Mouse (Mus musculus) liver, embryonic 13.5 days (tissue): ENCODE measurements around the gene Susd4. TPM values are rescaled to one million over a fixed set of nuclear protein-coding genes. Genes with fewer than 3 reads are reported as not detected.

Source experiments
- ATAC-seq: fragments of 200-750 bp; cut with Nextera tagmentation; 2 replicates; pipeline ENCODE4 v1.8.0; 2017; ENCODE audit warnings: low read depth, mild to moderate bottlenecking, moderate number of reproducible peaks, moderate library complexity
- DNase-seq: peaks from one replicate; pipeline ENCODE4 v3.0.0; 2022
- H3K27ac ChIP-seq: fragments of 300-500 bp; sonication (generic); 2 replicates; pipeline ENCODE4 v1.5.1; 2015; ENCODE audit warnings: moderate library complexity, mild to moderate bottlenecking, inconsistent platforms
- H3K27me3 ChIP-seq: fragments of 300-500 bp; sonication (generic); 2 replicates; pipeline ENCODE4 v1.6.1; 2015; ENCODE audit warnings: mild to moderate bottlenecking, inconsistent platforms
- H3K36me3 ChIP-seq: fragments of 300-500 bp; sonication (generic); 2 replicates; pipeline ENCODE4 v1.6.1; 2015; ENCODE audit warnings: mild to moderate bottlenecking, inconsistent platforms
- H3K4me1 ChIP-seq: fragments of 300-500 bp; sonication (generic); replicated peaks from 2 replicates; pipeline ENCODE4 v1.6.1; 2015; ENCODE audit warnings: inconsistent platforms
- H3K4me2 ChIP-seq: fragments of 300-500 bp; sonication (generic); 2 replicates; pipeline ENCODE4 v1.6.1; 2015; ENCODE audit warnings: inconsistent platforms, mild to moderate bottlenecking, moderate library complexity
- H3K4me3 ChIP-seq: fragments of 300-500 bp; sonication (generic); replicated peaks from 2 replicates; pipeline ENCODE4 v1.5.1; 2015; ENCODE audit warnings: mild to moderate bottlenecking, inconsistent platforms
- H3K9ac ChIP-seq: fragments of 300-500 bp; sonication (generic); 2 replicates; pipeline ENCODE4 v1.6.1; 2015; ENCODE audit warnings: mild to moderate bottlenecking, inconsistent platforms
- H3K9me3 ChIP-seq: fragments of 300-500 bp; sonication (generic); replicated peaks from 2 replicates; pipeline ENCODE4 v1.6.1; 2016; ENCODE audit warnings: inconsistent platforms
- WGBS: fragments of 180-500 bp; shearing (Covaris S2); methylation state at CpG from one replicate; pipeline ENCODE4 v1.1.7; 2015; ENCODE audit not compliant: insufficient replicate concordance; 5-methylcytosine and 5-hydroxymethylcytosine counted together
- polyA plus RNA-seq: library from polyadenylated mRNA; unstranded; fragments of >200 nt; fragmentation: Nextera tagmentation; extraction: Ambion mirVana; gene quantifications from 2 replicates; pipeline ENCODE4 v1.2.1, GENCODE M21; 2015

The Susd4 gene
- polyA plus RNA-seq, 1 experiment from 2014 or later, result 1.6 TPM

GRCm38 (mm10) chr1:182861671-182862358, 98.2 kb downstream of the Susd4 start:
- Histone ChIP-seq H3K27ac (no peak overlapping the region), H3K9ac (no peak overlapping the region), H3K9me3 (no peaks in the 10 kb centered on the region), H3K36me3 (no peaks in the 10 kb centered on the region), H3K4me3 (no peak overlapping the region), H3K4me2 (no peak overlapping the region), H3K27me3 (no peaks in the 10 kb centered on the region), H3K4me1 (no peaks in the 10 kb centered on the region)
- DNase-seq (no peak), ATAC-seq (no peak)
- 41% methylated on average over 7 of the region's 7 CpGs for WGBS

- Histone ChIP-seq H3K4me3 (no peak overlapping the region), H3K27ac (no peak overlapping the region), H3K4me1 (no peaks in the 10 kb centered on the region), H3K9ac (no peak overlapping the region), H3K36me3 (no peaks in the 10 kb centered on the region), H3K9me3 (no peaks in the 10 kb centered on the region), H3K27me3 (no peaks in the 10 kb centered on the region), H3K4me2 (no peak overlapping the region)
- ATAC-seq, result no peak
- no peak for DNase-seq
- WGBS, result 71% methylated on average over 6 of the region's 6 CpGs
These were observed 99.7 kb downstream of the Susd4 start for GRCm38 (mm10) chr1:182863396-182863795.

- ATAC-seq (no peak), DNase-seq (no peak)
- Histone ChIP-seq H3K4me1 (no peaks in the 10 kb centered on the region), H3K9ac (no peak overlapping the region), H3K4me2 (no peak overlapping the region), H3K4me3 (no peak overlapping the region), H3K9me3 (peaks cover 10% of the 10 kb centered on the region; the same call in 1 of the 2 replicates), H3K36me3 (no peaks in the 10 kb centered on the region), H3K27me3 (no peaks in the 10 kb centered on the region), H3K27ac (no peak overlapping the region)
- 72% methylated on average over 3 of the region's 3 CpGs for WGBS
These were observed 104.2 kb downstream of the Susd4 start for GRCm38 (mm10) chr1:182867886-182868285.

GRCm38 (mm10) chr1:182868432-182869113, 104.9 kb downstream of the Susd4 start:
- DNase-seq (no peak), ATAC-seq (no peak)
- no peaks in the 10 kb centered on the region for H3K36me3 ChIP-seq
- H3K4me1 ChIP-seq, result no peaks in the 10 kb centered on the region
- H3K4me2 ChIP-seq, result no peak overlapping the region
- peaks cover 11% of the 10 kb centered on the region; the same call in 1 of the 2 replicates for H3K9me3 ChIP-seq
- H3K4me3 ChIP-seq, result no peak overlapping the region
- H3K9ac ChIP-seq, result no peak overlapping the region
- WGBS, result 62% methylated on average over 14 of the region's 14 CpGs
- H3K27me3 ChIP-seq, result no peaks in the 10 kb centered on the region
- no peak overlapping the region for H3K27ac ChIP-seq

GRCm38 (mm10) chr1:182869114-182869456, 105.4 kb downstream of the Susd4 start:
- H3K27ac ChIP-seq, result no peak overlapping the region
- ATAC-seq, result no peak
- WGBS, result 50% methylated on average over 6 of the region's 6 CpGs

GRCm38 (mm10) chr1:182878156-182878555, 114.5 kb downstream of the Susd4 start:
- no peak overlapping the region for H3K4me3 ChIP-seq
- ATAC-seq (no peak), DNase-seq (no peak)
- WGBS, result 78% methylated on average over 5 of the region's 5 CpGs
- H3K4me2 ChIP-seq, result no peak overlapping the region
- H3K36me3 ChIP-seq, result no peaks in the 10 kb centered on the region
- H3K4me1 ChIP-seq, result no peaks in the 10 kb centered on the region
- H3K9me3 ChIP-seq, result peaks cover 6% of the 10 kb centered on the region; the same call in 1 of the 2 replicates
- H3K27me3 ChIP-seq, result no peaks in the 10 kb centered on the region
- no peak overlapping the region for H3K27ac ChIP-seq
- no peak overlapping the region for H3K9ac ChIP-seq

More at GRCm38 (mm10) chr1:182869114-182869456, 105.4 kb downstream of the Susd4 start:
- Histone ChIP-seq H3K36me3 (no peaks in the 10 kb centered on the region), H3K4me3 (no peak overlapping the region), H3K9ac (no peak overlapping the region), H3K27me3 (no peaks in the 10 kb centered on the region), H3K9me3 (peaks cover 11% of the 10 kb centered on the region; the same call in 1 of the 2 replicates), H3K4me2 (no peak overlapping the region), H3K4me1 (no peaks in the 10 kb centered on the region)
- DNase-seq, result no peak

GRCm38 (mm10) chr1:182878719-182879118, 115.1 kb downstream of the Susd4 start:
- Histone ChIP-seq H3K9ac (no peak overlapping the region), H3K4me3 (no peak overlapping the region), H3K27ac (no peak overlapping the region), H3K36me3 (no peaks in the 10 kb centered on the region), H3K9me3 (peaks cover 6% of the 10 kb centered on the region; the same call in 1 of the 2 replicates), H3K4me2 (no peak overlapping the region), H3K4me1 (no peaks in the 10 kb centered on the region), H3K27me3 (no peaks in the 10 kb centered on the region)
- WGBS, result 60% methylated on average over 4 of the region's 4 CpGs
- DNase-seq, result no peak
- no peak for ATAC-seq

- H3K4me3 ChIP-seq, result no peak overlapping the region
- H3K9ac ChIP-seq, result no peak overlapping the region
- no peaks in the 10 kb centered on the region for H3K27me3 ChIP-seq
- no peaks in the 10 kb centered on the region for H3K4me1 ChIP-seq
- DNase-seq (no peak), ATAC-seq (no peak)
- H3K4me2 ChIP-seq, result no peak overlapping the region
- H3K9me3 ChIP-seq, result peaks cover 6% of the 10 kb centered on the region; the same call in 1 of the 2 replicates
- H3K36me3 ChIP-seq, result no peaks in the 10 kb centered on the region
- 36% methylated on average over 8 of the region's 8 CpGs for WGBS
- H3K27ac ChIP-seq, result no peak overlapping the region
These were observed 117.6 kb downstream of the Susd4 start for GRCm38 (mm10) chr1:182881246-182881645.

GRCm38 (mm10) chr1:182882611-182883010, 119.0 kb downstream of the Susd4 start:
- ATAC-seq, result no peak

GRCm38 (mm10) chr1:182895698-182896097, 132.0 kb downstream of the Susd4 start:
- ATAC-seq (no peak), DNase-seq (no peak)
- Histone ChIP-seq H3K36me3 (no peaks in the 10 kb centered on the region), H3K9me3 (no peaks in the 10 kb centered on the region), H3K9ac (no peak overlapping the region), H3K27ac (no peak overlapping the region), H3K4me3 (no peak overlapping the region), H3K4me2 (no peak overlapping the region), H3K27me3 (no peaks in the 10 kb centered on the region), H3K4me1 (no peaks in the 10 kb centered on the region)
- 45% methylated on average over 9 of the region's 9 CpGs for WGBS

More at GRCm38 (mm10) chr1:182882611-182883010, 119.0 kb downstream of the Susd4 start:
- no peaks in the 10 kb centered on the region for H3K27me3 ChIP-seq
- WGBS, result 47% methylated on average over 2 of the region's 2 CpGs
- H3K4me2 ChIP-seq, result no peak overlapping the region
- peaks cover 6% of the 10 kb centered on the region for H3K9me3 ChIP-seq
- no peak overlapping the region for H3K27ac ChIP-seq
- H3K9ac ChIP-seq, result no peak overlapping the region
- no peak for DNase-seq
- no peaks in the 10 kb centered on the region for H3K36me3 ChIP-seq
- H3K4me3 ChIP-seq, result no peak overlapping the region
- H3K4me1 ChIP-seq, result no peaks in the 10 kb centered on the region

GRCm38 (mm10) chr1:182897071-182897470, 133.4 kb downstream of the Susd4 start:
- no peaks in the 10 kb centered on the region for H3K9me3 ChIP-seq
- H3K4me3 ChIP-seq, result no peak overlapping the region
- H3K36me3 ChIP-seq, result no peaks in the 10 kb centered on the region
- no peak overlapping the region for H3K27ac ChIP-seq
- no peaks in the 10 kb centered on the region for H3K27me3 ChIP-seq
- H3K9ac ChIP-seq, result no peak overlapping the region
- DNase-seq (no peak), ATAC-seq (no peak)
- 53% methylated on average over 6 of the region's 6 CpGs for WGBS
- H3K4me1 ChIP-seq, result no peaks in the 10 kb centered on the region
- no peak overlapping the region for H3K4me2 ChIP-seq
